Mouse (Mus musculus) liver, postnatal 0 days (tissue): ENCODE results near the gene Olfr1316.

Experiments
- CTCF ChIP-seq: sonication (generic); IDR thresholded peaks from 2 replicates; pipeline ENCODE4 v1.5.1; 2016; ENCODE audit warnings: antibody characterized with exemption, low read depth
- EP300 ChIP-seq: IDR thresholded peaks from 2 replicates; pipeline ENCODE4 v1.6.1; 2016; ENCODE audit warnings: antibody characterized with exemption, low read depth, mild to moderate bottlenecking

- no peak for TF ChIP-seq CTCF
- no peak for TF ChIP-seq EP300
Measured at GRCm38 (mm10) chr2:112134877-112135276, at the start of gene Olfr1316.
